Mouse (Mus musculus): ENCODE results near the gene Olfr828. TPM values are rescaled to one million over a fixed set of nuclear protein-coding genes. Genes with fewer than 3 reads are reported as not detected.

Gene Olfr828
- total RNA-seq (2021): not detected in 2 replicates
- long read RNA-seq, experiment 1: 0 reads
- long read RNA-seq, experiment 2: 0 reads

DNA sequence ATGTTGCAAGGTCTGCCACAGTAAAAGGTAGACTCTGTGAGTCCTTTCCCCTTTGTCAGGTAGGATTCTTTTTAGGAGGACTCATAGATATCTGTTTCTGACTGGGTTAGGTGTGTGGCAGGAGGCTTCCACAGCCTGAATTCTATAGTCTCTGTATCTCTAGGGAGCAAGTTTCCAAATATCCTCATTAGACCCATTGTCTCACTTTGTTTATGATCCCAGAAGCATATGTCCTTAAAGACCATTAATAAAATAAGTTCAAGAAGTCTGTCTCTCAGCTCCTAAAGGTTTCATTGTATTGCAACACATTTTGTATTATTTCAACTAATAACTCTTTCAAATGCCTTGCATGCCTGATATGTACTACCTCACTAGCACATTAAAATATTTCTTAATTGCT, at the start of gene Olfr828:
TSS of gene Olfr828 (minus strand) at position 101 of the 400 bp plus-strand sequence.
- DNase-seq: no peak

DNA sequence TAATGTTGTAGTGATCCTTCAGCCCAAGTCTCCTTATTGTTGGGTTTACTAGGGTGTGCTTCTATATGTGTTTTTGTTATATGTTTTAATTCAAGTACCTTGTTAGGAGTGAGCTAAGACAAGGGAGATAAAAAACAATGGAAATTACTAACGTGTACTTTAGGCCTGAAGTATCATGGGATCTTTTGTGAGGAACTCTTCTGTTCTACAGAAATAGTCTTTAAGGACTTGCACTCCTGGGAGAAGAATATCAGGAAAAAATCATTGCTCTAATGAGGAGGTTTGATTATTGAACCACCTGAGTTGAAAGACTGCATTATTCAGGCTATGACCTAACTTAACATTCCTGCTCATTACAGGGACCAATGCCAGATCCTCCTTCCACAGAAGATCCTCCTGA, 35.3 kb upstream of the Olfr828 start, which contains the start of gene Olfr829:
TSS of gene Olfr829 (plus strand) at position 301 of the 400 bp plus-strand sequence.
- DNase-seq: no peak

DNA sequence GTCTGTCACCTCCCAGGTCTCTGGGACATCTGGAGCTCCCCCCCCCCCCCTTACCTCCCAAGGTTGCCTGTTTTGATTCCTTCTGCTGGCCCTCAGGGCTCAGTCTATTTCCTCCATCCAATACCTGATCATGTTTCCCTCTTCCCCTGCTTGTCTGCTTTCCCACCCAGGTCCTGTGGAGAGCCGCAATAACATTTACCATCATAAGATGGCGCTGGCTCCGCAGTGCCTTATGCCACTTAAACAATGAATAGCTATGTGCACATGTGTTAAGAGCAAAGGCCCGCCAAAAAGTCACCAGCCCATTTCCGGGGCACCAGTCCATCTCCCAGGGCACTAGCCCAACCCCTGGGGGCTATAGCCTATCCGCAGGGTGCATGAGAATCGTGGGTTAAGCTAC, 34.0 kb downstream of the Olfr828 start:
- no peak for DNase-seq

DNA sequence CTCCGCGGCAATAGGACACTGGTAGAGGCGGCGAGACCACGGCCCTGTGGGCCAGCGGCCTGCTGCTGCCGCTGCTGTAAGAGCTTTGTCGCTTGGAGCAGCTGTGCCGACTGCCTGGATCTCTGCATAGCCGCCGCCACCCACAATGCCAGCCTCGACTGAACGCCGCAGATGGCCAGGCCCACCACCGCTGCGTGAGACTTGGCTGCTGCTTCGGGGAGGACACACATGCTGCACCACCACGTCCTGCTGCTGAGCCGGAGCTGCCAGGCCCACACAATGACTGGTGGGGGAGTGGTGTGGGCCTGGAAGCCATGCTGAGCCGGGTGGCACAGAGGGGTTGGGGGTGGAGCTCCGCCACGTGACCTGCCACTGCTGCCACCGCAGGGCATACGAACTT, 39.9 kb downstream of the Olfr828 start:
- no peak for DNase-seq

DNA sequence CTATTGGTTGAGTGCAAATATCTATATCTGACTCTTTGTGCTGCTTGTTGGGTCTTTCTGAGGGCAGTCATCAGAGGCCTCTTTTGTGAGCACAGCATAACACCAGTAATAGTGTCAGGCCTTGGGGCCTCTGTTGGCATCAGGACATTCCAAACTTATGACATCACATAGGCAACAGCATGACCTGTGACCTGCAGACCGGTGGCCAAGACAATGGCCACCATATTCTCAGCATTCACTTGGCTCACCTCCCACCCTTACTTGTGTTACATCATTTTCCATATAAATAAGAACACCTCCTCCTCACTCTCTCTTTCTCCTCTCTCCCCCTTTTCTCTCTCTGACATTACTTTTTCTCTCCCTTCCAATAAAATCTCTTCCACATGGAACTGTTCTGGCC, 40.3 kb downstream of the Olfr828 start:
- DNase-seq: no peak

Other genes with a start within 250 kb of the Olfr828 start
- gene Muc16, start 145.0 kb downstream of the Olfr828 start, total RNA-seq (2021): 3.6 and 4.2 TPM in 2 replicates
- gene Olfr24, start 55.5 kb downstream of the Olfr828 start, total RNA-seq (2021): not detected in 2 replicates
- gene Olfr829, start 35.4 kb upstream of the Olfr828 start, total RNA-seq (2021): not detected in 2 replicates
- gene Olfr830, start 55.2 kb upstream of the Olfr828 start, total RNA-seq (2021): not detected in 2 replicates
- gene Olfr832, start 117.6 kb upstream of the Olfr828 start, total RNA-seq (2021): not detected in 2 replicates
- gene Olfr834, start 168.5 kb upstream of the Olfr828 start, total RNA-seq (2021): not detected in 2 replicates
- gene Olfr835, start 213.2 kb upstream of the Olfr828 start, total RNA-seq (2021): not detected in 2 replicates